ENCODE assay signal across 27 mouse cellular contexts in the genomic region with DNA sequence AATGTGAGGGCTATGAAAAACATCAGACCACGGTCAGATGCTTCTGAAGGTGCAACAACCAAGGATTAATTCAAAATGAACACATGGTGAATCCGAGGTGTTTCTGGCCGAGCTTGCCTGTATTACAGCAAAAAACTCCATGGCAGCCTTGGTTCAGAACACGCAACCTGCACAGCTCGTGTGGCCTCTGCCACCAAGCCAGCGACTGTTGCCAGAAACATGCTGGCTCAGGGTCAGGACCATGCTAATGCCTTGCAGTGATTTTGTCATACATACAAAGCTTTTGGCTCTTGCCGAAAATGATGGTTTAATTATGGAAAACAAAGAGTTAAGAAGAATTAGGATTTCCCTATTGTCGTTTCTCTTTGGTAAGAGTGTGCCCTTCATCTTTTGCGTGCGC. TPM values are rescaled to one million over a fixed set of nuclear protein-coding genes. Genes with fewer than 3 reads are reported as not detected.
"Had no signal": no experiment of that assay in that cellular context is flagged by ENCODE, and none has a peak within 500 bp of the region (broad histone marks: within the 10 kb centered on the region; RNA-seq: fewer than 3 reads in every experiment).

No protein-coding gene starts in this region.

- H3K9ac ChIP-seq: embryonic facial prominence, embryonic 12.5 days; embryonic facial prominence, embryonic 13.5 days; embryonic facial prominence, embryonic 15.5 days; forebrain, embryonic 13.5 days; forebrain, embryonic 15.5 days; forebrain, postnatal 0 days had no signal

- H3K27ac ChIP-seq: embryonic facial prominence, embryonic 10.5 days; embryonic facial prominence, embryonic 12.5 days; embryonic facial prominence, embryonic 13.5 days; embryonic facial prominence, embryonic 15.5 days; forebrain, embryonic 10.5 days; forebrain, embryonic 12.5 days; forebrain, embryonic 13.5 days; forebrain, embryonic 15.5 days; gastrocnemius, adult 2 months; heart, adult 2 months; heart, embryonic 10.5 days had no signal

- ATAC-seq: forebrain, embryonic 13.5 days; forebrain, embryonic 14.5 days; forebrain, embryonic 15.5 days; forebrain, embryonic 16.5 days; forebrain, postnatal 0 days had no signal

- H3K9me3 ChIP-seq: embryonic facial prominence, embryonic 10.5 days; embryonic facial prominence, embryonic 12.5 days; embryonic facial prominence, embryonic 13.5 days; embryonic facial prominence, embryonic 15.5 days; forebrain, embryonic 10.5 days; forebrain, embryonic 12.5 days; forebrain, embryonic 13.5 days; forebrain, embryonic 15.5 days; heart, embryonic 10.5 days had no signal

- H3K4me2 ChIP-seq: embryonic facial prominence, embryonic 12.5 days; embryonic facial prominence, embryonic 13.5 days; embryonic facial prominence, embryonic 15.5 days; forebrain, embryonic 12.5 days; forebrain, embryonic 13.5 days; forebrain, embryonic 15.5 days; heart, embryonic 11.5 days had no signal

- H3K27me3 ChIP-seq: embryonic facial prominence, embryonic 12.5 days; embryonic facial prominence, embryonic 13.5 days; embryonic facial prominence, embryonic 15.5 days; forebrain, embryonic 12.5 days; forebrain, embryonic 13.5 days; forebrain, embryonic 15.5 days had no signal

- DNase-seq: cerebellum, adult 9-11 months; cerebellum, postnatal 36 days; embryo, embryonic 11 days; forebrain, postnatal 0 days; gastrocnemius, adult 2 months; gastrocnemius, postnatal 10 days; gastrocnemius, postnatal 14 days; gastrocnemius, postnatal 25 days; gastrocnemius, postnatal 36 days; heart, adult 11 months; heart, adult 18-20 months; heart, adult 2 months had no signal

- H3K4me3 ChIP-seq: embryonic facial prominence, embryonic 10.5 days; embryonic facial prominence, embryonic 12.5 days; embryonic facial prominence, embryonic 13.5 days; embryonic facial prominence, embryonic 15.5 days; erythroblast, embryonic 14.5 days; forebrain, embryonic 10.5 days; forebrain, embryonic 12.5 days; forebrain, embryonic 13.5 days; forebrain, embryonic 15.5 days; gastrocnemius, adult 2 months; heart, adult 2 months; heart, embryonic 10.5 days had no signal

RNA-seq across cellular contexts. Expression of gene Capn11, which starts 8.9 kb away (rescaled TPM):
- total RNA-seq: granulocyte monocyte progenitor cell, adult 5-6 weeks had no signal
- polyA plus RNA-seq: embryonic facial prominence, embryonic 14.5 days; erythroblast, embryonic 14.5 days; heart, adult 2 months had no signal
